In genomic region chr9:21796919-21797318, GRCm38 (mm10) we compare ENCODE assay signal across 10 mouse cellular contexts. TPM values are rescaled to one million over a fixed set of nuclear protein-coding genes. Genes with fewer than 3 reads are reported as not detected.
DNase-seq lines count a peak whose midpoint lies in the region; ATAC-seq lines count a peak whose summit lies in the region.
"Had no signal": no experiment of that assay in that cellular context is flagged by ENCODE, and none has a peak within 500 bp of the region (broad histone marks: within the 10 kb centered on the region; RNA-seq: fewer than 3 reads in every experiment).

No protein-coding gene starts in this region.

- no peak for DNase-seq in heart, adult 8-10 months (ENCODE audit: low spot score)
- DNase-seq in 3134 (ENCODE audit: extremely low read depth, insufficient read length, low spot score) = peak; percentile 38
- no peak for DNase-seq in right cerebral cortex, postnatal 10 days (ENCODE audit: low spot score in 2 of 2)
- no peak for DNase-seq in left cerebral cortex, adult 9 months (ENCODE audit: low spot score in 2 of 2)
- no peak for DNase-seq in gastrocnemius, adult 18-20 months (ENCODE audit: low spot score)
- DNase-seq: adrenal gland, postnatal 10 days had no signal

- H3K9ac ChIP-seq in heart, embryonic 12.5 days = peak overlapping the region; percentile 66; the same call in 1 of the 2 replicates
- peak overlapping the region; percentile 96 for H3K9ac ChIP-seq in heart, embryonic 14.5 days (ENCODE audit: low read length)
- H3K9ac ChIP-seq in liver, embryonic 12.5 days = no peak overlapping the region

- peak overlapping the region; percentile 69 for H3K4me2 ChIP-seq in heart, embryonic 12.5 days
- H3K4me2 ChIP-seq in heart, embryonic 14.5 days (ENCODE audit: low read length) = peak overlapping the region; percentile 70
- H3K4me2 ChIP-seq in liver, embryonic 12.5 days = peak overlapping the region; percentile 94

- H3K36me3 ChIP-seq in heart, embryonic 12.5 days = peaks cover 52% of the 10 kb centered on the region
- H3K36me3 ChIP-seq in heart, embryonic 14.5 days (ENCODE audit: control insufficient read depth, insufficient read depth, low read length) = peaks cover 61% of the 10 kb centered on the region
- peaks cover 38% of the 10 kb centered on the region for H3K36me3 ChIP-seq in liver, embryonic 12.5 days

- H3K27ac ChIP-seq in heart, embryonic 12.5 days (ENCODE audit: poor library complexity, severe bottlenecking) = peak overlapping the region; percentile 92
- H3K27ac ChIP-seq in heart, embryonic 14.5 days (replicated peaks in 1 of 2; ENCODE audit: control insufficient read depth in 1 of 2, insufficient read depth in 1 of 2, low read depth in 2 of 2, low read length in 2 of 2) = peak overlapping the region; percentile 54 to 96; a peak in 3 of 4 replicates
- peak overlapping the region; percentile 52; the same call in 1 of the 2 replicates for H3K27ac ChIP-seq in liver, embryonic 12.5 days

- no peaks in the 10 kb centered on the region for H3K27me3 ChIP-seq in heart, embryonic 12.5 days (replicated peaks)
- H3K27me3 ChIP-seq in heart, embryonic 14.5 days (ENCODE audit: control insufficient read depth, insufficient read depth, low read length) = no peaks in the 10 kb centered on the region
- H3K27me3 ChIP-seq in liver, embryonic 12.5 days (replicated peaks) = peaks cover 16% of the 10 kb centered on the region; the same call in 1 of the 2 replicates

- peaks cover 52% of the 10 kb centered on the region for H3K4me1 ChIP-seq in heart, embryonic 12.5 days (replicated peaks)
- peaks cover 19 to 43% of the 10 kb centered on the region in 2 experiments for H3K4me1 ChIP-seq in heart, embryonic 14.5 days (ENCODE audit: control insufficient read depth in 2 of 2, insufficient read depth in 2 of 2, low read length in 2 of 2)
- peaks cover 46% of the 10 kb centered on the region for H3K4me1 ChIP-seq in liver, embryonic 12.5 days

- H3K4me3 ChIP-seq in heart, embryonic 12.5 days = peak overlapping the region; percentile 80
- H3K4me3 ChIP-seq in heart, embryonic 14.5 days (ENCODE audit: control insufficient read depth in 1 of 2, insufficient read depth in 1 of 2, low read depth in 1 of 2, low read length in 2 of 2) = peak overlapping the region; percentile 90 to 93; a peak in 3 of 4 replicates
- H3K4me3 ChIP-seq in liver, embryonic 12.5 days = no peak overlapping the region

- no peaks in the 10 kb centered on the region for H3K9me3 ChIP-seq in heart, embryonic 12.5 days (replicated peaks)
- no peaks in the 10 kb centered on the region for H3K9me3 ChIP-seq in heart, embryonic 14.5 days (ENCODE audit: control insufficient read depth, low read length)
- H3K9me3 ChIP-seq in liver, embryonic 12.5 days (replicated peaks) = no peaks in the 10 kb centered on the region

- ATAC-seq in heart, embryonic 12.5 days (ENCODE audit: insufficient number of reproducible peaks, low FRiP score) = no peak
- no peak for ATAC-seq in heart, embryonic 14.5 days (ENCODE audit: insufficient number of reproducible peaks, insufficient read depth, low FRiP score, low read depth)
- no peak for ATAC-seq in liver, embryonic 12.5 days

- 66% methylated on average over 3 of the region's 3 CpGs for WGBS in heart, embryonic 12.5 days
- WGBS in heart, embryonic 14.5 days = 54% methylated on average over 3 of the region's 3 CpGs
- WGBS in liver, embryonic 12.5 days (ENCODE audit: insufficient replicate concordance) = 55% methylated on average over 3 of the region's 3 CpGs

RNA-seq across cellular contexts. Expression of gene Kank2, which starts 1.6 kb away (rescaled TPM):
- 18.9 and 19.9 TPM in 2 replicates for polyA plus RNA-seq in heart, embryonic 12.5 days (2016; fragmentation: Nextera tagmentation; extraction: Ambion mirVana)
- 10 to 100 TPM; 64.2 to 67.2 (median 65.6) TPM for total RNA-seq in heart, adult 8-10 months (2022)
- polyA plus RNA-seq in heart, embryonic 14.5 days (2014; fragmentation: Nextera tagmentation; extraction: Ambion mirVana) = 11.1 and 11.6 TPM in 2 replicates
- polyA plus RNA-seq in liver, embryonic 12.5 days (2016; fragmentation: Nextera tagmentation; extraction: Ambion mirVana) = 5.0 and 5.5 TPM in 2 replicates
- total RNA-seq in gastrocnemius, adult 18-20 months (2021) = 10 to 100 TPM; 12.6 to 14.3 TPM

RNA-seq across cellular contexts. Expression of gene Spc24, which starts 36.8 kb away (rescaled TPM):
- polyA plus RNA-seq in heart, embryonic 12.5 days (2016; fragmentation: Nextera tagmentation; extraction: Ambion mirVana) = 84.5 and 86.8 TPM in 2 replicates
- 1 to 10 TPM; 5.6 to 8.6 (median 7.7) TPM for total RNA-seq in heart, adult 8-10 months (2022)
- polyA plus RNA-seq in heart, embryonic 14.5 days (2014; fragmentation: Nextera tagmentation; extraction: Ambion mirVana) = 82.9 and 97.9 TPM in 2 replicates
- 112 and 114 TPM in 2 replicates for polyA plus RNA-seq in liver, embryonic 12.5 days (2016; fragmentation: Nextera tagmentation; extraction: Ambion mirVana)
- total RNA-seq in gastrocnemius, adult 18-20 months (2021) = 1 to 10 TPM; 1.9 TPM

RNA-seq across cellular contexts. Expression of gene Angptl8, which starts 38.4 kb away (rescaled TPM):
- 1.7 and 1.9 TPM in 2 replicates for polyA plus RNA-seq in heart, embryonic 12.5 days (2016; fragmentation: Nextera tagmentation; extraction: Ambion mirVana)
- under 1 TPM in 1 of 4 experiments, not detected in 3; 0.38 TPM for total RNA-seq in heart, adult 8-10 months (2022)
- 1.4 and 1.6 TPM in 2 replicates for polyA plus RNA-seq in heart, embryonic 14.5 days (2014; fragmentation: Nextera tagmentation; extraction: Ambion mirVana)
- 13.4 and 14.1 TPM in 2 replicates for polyA plus RNA-seq in liver, embryonic 12.5 days (2016; fragmentation: Nextera tagmentation; extraction: Ambion mirVana)
- total RNA-seq in gastrocnemius, adult 18-20 months (2021) = under 1 TPM in 1 of 2 experiments, not detected in 1; 0.26 TPM
- polyA plus RNA-seq: testis, adult 2 months had no signal

RNA-seq across cellular contexts. Expression of gene Dock6, which starts 55.5 kb away (rescaled TPM):
- 52.3 and 59.0 TPM in 2 replicates for polyA plus RNA-seq in heart, embryonic 12.5 days (2016; fragmentation: Nextera tagmentation; extraction: Ambion mirVana)
- total RNA-seq in heart, adult 8-10 months (2022) = 10 to 100 TPM; 27.3 to 35.7 (median 30.7) TPM
- polyA plus RNA-seq in heart, embryonic 14.5 days (2014; fragmentation: Nextera tagmentation; extraction: Ambion mirVana) = 42.4 and 44.5 TPM in 2 replicates
- polyA plus RNA-seq in liver, embryonic 12.5 days (2016; fragmentation: Nextera tagmentation; extraction: Ambion mirVana) = 8.4 and 8.7 TPM in 2 replicates
- total RNA-seq in gastrocnemius, adult 18-20 months (2021) = 1 to 10 TPM; 7.4 to 8.7 TPM
